Mouse (Mus musculus): ENCODE results near the gene Carmil1.

Carmil1 gene

GRCm38 (mm10) chr13:24040221-24040620 is 240.4 kb downstream of the Carmil1 start:
- DNase-seq (ENCODE audit: low spot score in 2 of 2) = no peak

DNA sequence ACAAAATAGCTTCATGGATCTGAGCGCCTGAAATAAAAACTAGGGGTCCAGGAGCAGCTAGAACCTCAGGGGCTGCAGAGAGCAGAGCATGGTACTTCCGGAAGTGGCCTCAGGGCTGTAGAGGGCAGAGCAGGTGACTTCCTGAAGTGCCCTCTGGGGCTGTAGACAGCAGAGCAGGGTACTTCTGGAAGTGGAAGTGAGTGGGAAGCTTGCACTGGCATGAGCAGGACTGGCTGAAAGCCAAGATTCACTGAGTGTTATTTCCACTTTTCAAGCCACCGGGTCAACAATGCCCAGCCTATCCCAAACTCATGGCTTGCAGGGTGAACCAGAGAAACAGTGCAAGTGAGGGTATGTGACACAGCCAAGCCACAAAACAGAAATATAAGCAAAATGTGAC is 243.1 kb downstream of the Carmil1 start:
- DNase-seq (ENCODE audit: low spot score in 2 of 2) = no peak

DNA sequence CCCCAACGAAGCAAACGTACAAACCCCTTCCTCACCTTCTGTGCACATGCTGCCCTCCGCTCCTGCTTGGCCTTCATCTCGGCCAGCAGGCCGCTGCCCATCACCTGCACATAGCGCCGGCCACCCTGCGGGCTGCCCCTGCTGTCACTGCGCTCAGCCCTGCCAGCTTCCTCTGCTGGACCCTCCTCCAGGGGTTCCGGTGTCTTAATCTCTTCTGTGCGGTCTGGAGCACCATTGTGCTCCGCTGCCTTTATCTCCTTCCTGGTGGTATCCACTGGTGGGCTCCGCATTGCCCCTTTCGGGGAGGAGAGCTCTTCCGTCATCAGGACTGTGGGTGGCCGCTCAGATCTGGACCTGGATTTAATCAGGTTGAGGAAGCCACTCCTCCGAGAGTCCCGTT is 244.4 kb downstream of the Carmil1 start:
- no peak for DNase-seq (ENCODE audit: low spot score in 2 of 2)

- no peak for DNase-seq (ENCODE audit: low spot score in 2 of 2)
Observed at GRCm38 (mm10) chr13:24027191-24028170, 253.1 kb downstream of the Carmil1 start.

DNA sequence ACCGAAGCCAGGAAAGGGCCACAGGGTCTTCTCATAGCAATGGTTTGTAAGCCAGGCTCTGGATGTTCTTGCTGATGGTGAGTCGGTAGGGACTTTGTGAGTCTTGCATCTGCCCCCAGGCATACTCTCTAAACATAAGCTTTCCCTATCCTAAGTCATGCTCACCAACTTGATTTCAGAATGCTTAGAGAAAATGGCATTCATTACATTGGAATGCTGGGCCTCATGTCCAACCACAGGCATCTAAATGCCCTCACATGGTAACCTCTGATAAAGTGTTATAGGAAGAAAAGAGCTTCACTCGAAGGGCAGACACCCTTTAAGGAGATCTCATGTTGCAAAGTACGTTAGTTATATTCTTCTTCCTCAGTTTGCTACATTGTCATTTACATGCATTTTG is 262.1 kb downstream of the Carmil1 start:
- no peak for DNase-seq (ENCODE audit: low spot score in 2 of 2)

DNA sequence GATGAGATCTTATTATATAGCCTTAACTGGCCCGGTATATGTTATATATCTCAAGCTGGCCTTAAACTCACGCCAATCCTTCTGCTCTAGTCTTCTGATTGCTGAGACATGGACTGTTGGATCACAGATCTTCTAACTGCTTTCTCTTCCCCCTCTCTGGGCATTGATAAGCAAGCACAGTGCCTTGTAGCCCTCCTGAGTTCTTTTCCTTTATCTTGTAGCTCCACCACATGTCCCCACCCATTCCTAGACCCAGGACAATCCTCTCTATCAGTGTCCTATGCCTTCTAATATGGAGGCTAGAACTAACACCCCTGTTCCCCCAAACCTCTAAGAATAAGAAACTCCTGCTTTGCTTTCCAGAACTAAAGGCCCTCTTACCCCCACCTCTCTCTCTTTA is 275.1 kb downstream of the Carmil1 start:
- no peak for DNase-seq (ENCODE audit: low spot score in 2 of 2)

DNA sequence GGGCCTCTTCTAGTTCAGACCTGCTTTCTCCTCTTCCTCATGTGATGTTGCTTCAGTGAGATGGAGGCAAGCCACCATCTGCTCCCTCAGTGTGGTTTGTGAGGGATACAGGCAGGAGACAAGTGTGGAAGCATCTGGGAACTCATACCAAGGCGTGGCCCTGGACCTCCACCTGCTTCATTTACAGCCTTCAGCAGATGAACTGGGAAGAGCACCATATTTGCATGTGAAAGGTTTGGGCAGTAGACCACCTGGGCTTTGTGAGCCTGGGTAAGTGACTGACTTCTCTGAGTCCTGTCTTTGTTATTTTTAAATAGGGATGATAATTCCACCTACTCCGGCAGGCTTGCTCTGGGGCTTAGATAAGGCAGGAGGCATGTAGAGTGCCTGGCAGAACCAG is 278.8 kb downstream of the Carmil1 start:
- no peak for DNase-seq (ENCODE audit: low spot score in 2 of 2)

DNA sequence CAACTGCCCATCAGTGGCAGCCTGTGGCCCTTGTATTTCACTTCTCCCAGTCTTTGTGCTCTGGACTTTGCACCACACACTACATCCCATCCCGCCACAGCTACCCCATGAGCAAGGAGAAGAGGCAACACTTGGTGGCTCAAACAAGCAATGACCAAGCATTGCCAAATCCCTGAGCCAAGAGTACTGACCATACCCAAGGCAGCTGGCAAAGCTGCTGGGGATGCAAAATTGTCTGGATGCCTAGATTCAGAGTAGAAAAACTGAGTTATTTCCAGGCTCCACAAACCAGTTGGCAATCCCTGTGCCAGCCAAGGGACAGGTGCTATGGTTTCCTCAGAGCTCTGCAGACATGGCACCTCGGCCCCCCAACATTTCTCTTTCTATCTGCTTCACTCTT is 279.5 kb downstream of the Carmil1 start:
- DNase-seq (ENCODE audit: low spot score in 2 of 2) = no peak

- no peak for DNase-seq (ENCODE audit: low spot score in 2 of 2)
Observed at GRCm38 (mm10) chr13:23998826-23999225, 281.8 kb downstream of the Carmil1 start.

GRCm38 (mm10) chr13:23994756-23995155 is 285.8 kb downstream of the Carmil1 start:
- DNase-seq (ENCODE audit: low spot score in 2 of 2) = no peak

DNA sequence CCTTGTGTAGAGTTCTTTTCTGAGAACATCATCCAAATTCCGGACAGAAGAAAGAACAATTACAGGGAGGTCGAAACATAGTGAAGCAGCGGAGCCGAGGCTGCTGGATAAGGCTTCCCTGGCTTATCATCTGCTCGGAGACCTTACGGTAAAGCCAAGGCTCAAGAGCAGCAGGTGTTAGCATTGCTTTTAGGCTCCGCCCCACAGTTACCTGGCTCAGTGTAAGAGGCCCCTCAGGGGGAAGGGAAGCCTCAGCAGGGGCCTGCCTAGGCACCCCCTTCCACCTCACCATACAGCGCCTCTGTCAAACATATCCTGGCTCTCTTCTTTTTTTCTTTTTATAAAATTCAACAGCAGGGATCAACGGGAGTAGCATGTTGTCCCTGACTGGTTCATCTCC is 286.6 kb downstream of the Carmil1 start:
- DNase-seq (ENCODE audit: low spot score in 2 of 2) = no peak

- DNase-seq (ENCODE audit: low spot score in 2 of 2) = peak; percentile 36 to 78
Observed at GRCm38 (mm10) chr13:23990928-23991327, 289.7 kb downstream of the Carmil1 start, which contains the start of gene Scgn. Gene Scgn (minus strand): TSS chr13:23991214.

GRCm38 (mm10) chr13:23990451-23990850 is 290.1 kb downstream of the Carmil1 start:
- DNase-seq (ENCODE audit: low spot score in 2 of 2) = no peak

DNA sequence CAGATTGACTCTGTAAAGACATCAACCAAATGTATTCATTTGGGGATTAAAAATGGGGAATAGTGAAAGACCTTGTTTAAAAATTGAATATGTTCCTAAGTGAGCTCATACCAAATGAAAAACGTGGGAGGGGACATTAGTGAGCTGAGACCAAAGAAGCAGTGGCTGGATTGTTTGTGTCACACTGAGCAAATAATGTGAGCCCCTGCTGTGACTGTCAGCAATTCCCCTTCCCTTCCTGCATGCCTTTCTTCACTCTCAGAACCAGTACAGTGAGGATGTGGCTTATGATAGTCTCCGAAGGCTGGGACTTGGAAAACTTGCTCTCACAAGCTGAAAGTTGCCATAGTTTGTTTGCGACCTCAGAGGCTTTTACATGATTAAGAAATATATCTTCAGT is 295.5 kb downstream of the Carmil1 start:
- DNase-seq (ENCODE audit: low spot score in 2 of 2) = no peak

DNA sequence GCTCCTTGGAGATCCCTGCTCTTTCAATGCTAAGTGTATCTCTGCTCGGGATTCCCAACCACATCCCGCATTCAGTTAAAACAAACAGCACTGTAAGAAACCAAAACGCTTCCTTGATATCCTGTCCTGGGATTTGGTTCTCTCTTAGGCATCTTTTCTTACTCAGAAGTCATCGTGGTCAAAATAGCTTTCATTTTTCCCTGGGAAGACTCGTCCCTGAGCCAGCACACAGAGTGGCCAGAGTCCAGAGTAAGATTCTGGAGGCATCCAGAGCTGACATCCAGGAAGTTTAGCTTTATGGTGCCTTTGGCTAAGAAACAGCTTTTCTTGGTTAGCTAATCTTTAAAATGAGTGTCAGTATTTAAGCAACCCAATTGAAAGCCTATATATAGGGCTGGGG is 308.3 kb downstream of the Carmil1 start:
- no peak for DNase-seq (ENCODE audit: low spot score in 2 of 2)

DNA sequence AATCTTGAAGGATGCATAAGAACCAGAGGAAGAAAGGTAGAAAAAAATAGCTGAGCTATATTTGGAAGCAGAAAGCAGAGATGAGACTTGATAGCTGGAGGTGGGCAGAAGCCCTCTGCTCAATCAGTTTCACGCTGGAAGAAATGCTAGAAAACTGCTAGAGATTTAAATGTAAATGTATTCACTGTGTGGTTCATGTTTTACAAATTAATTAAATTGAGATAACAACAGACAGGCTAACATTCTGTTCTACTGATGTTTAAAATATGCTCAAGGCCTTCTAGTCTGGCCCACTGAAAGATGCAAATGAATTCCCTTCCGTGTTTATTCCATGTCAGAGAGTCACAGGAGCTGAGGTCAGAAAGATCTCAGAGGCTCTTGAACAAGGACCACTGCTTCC is 308.7 kb downstream of the Carmil1 start:
- no peak for DNase-seq (ENCODE audit: low spot score in 2 of 2)

DNA sequence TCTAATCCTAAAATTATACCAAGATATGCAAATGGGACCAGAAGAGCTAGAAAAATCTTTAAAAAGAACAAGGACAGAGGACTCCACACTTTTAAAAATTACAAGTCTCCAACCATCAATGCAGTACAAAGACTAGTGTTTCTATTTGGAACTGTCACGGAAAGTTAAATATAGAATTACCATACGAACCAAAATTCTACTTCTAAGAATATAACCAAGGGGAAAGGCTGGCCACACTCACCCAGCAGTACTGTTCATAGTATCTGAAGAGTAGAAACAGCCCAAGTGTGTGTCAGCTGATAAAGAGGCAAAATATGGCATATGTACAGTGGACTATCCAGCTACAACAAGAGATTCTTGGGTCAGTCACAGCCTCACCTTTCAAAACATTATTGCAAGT is 315.7 kb downstream of the Carmil1 start:
- DNase-seq (ENCODE audit: low spot score in 2 of 2) = no peak
